In genomic region chr19:31198461-31198860, GRCm38 (mm10) we compare ENCODE assay signal across 18 mouse cellular contexts.
DNase-seq lines count a peak whose midpoint lies in the region; ATAC-seq and TF ChIP-seq lines count a peak whose summit lies in the region.
"Had no signal": no experiment of that assay in that cellular context is flagged by ENCODE, and none has a peak within 500 bp of the region (broad histone marks: within the 10 kb centered on the region; RNA-seq: fewer than 3 reads in every experiment).

No protein-coding gene starts in this region.

- peaks cover 4% of the 10 kb centered on the region; the same call in 1 of the 2 replicates for H3K4me1 ChIP-seq in heart, postnatal 0 days (ENCODE audit: control insufficient read depth, insufficient read depth)
- H3K4me1 ChIP-seq in heart, embryonic 11.5 days (ENCODE audit: control insufficient read depth, insufficient read depth, low read length): no peaks in the 10 kb centered on the region
- H3K4me1 ChIP-seq: embryonic facial prominence, embryonic 13.5 days; limb, embryonic 15.5 days; liver, embryonic 15.5 days had no signal

- no peak for ATAC-seq in heart, postnatal 0 days (ENCODE audit: insufficient read depth, low read depth)
- no peak for ATAC-seq in heart, embryonic 11.5 days (replicated peaks; ENCODE audit: insufficient number of reproducible peaks, low FRiP score, low TSS enrichment)
- peak; percentile 40 for ATAC-seq in activated CD4-positive, CD25-positive, alpha-beta regulatory T cell, adult 4 months
- ATAC-seq in megakaryocyte, adult 5-6 weeks (ENCODE audit: poor library complexity, severe bottlenecking): peak; percentile 42
- ATAC-seq: midbrain, embryonic 16.5 days had no signal

- no peak overlapping the region for H3K4me3 ChIP-seq in heart, postnatal 0 days (ENCODE audit: low read depth, low read length)
- no peak overlapping the region for H3K4me3 ChIP-seq in heart, embryonic 11.5 days (ENCODE audit: low read depth, low read length)
- H3K4me3 ChIP-seq: embryonic facial prominence, embryonic 13.5 days; hindbrain, embryonic 13.5 days; limb, embryonic 15.5 days; liver, embryonic 15.5 days; neural tube, embryonic 15.5 days had no signal

- no peak overlapping the region for H3K4me2 ChIP-seq in heart, postnatal 0 days (ENCODE audit: low read depth, low read length)
- no peak overlapping the region for H3K4me2 ChIP-seq in heart, embryonic 11.5 days
- H3K4me2 ChIP-seq: embryonic facial prominence, embryonic 13.5 days; hindbrain, embryonic 13.5 days; limb, embryonic 15.5 days; liver, embryonic 15.5 days; neural tube, embryonic 15.5 days had no signal

- no peaks in the 10 kb centered on the region for H3K36me3 ChIP-seq in heart, postnatal 0 days (replicated peaks; ENCODE audit: control insufficient read depth, insufficient read depth, low read length)
- no peaks in the 10 kb centered on the region for H3K36me3 ChIP-seq in heart, embryonic 11.5 days (ENCODE audit: control insufficient read depth, insufficient read depth, low read length)
- H3K36me3 ChIP-seq: embryonic facial prominence, embryonic 13.5 days; G1E; hindbrain, embryonic 13.5 days; limb, embryonic 15.5 days; liver, embryonic 15.5 days; neural tube, embryonic 15.5 days had no signal

- TF ChIP-seq CTCF in heart, postnatal 0 days (IDR thresholded peaks at IDR 0.05; ENCODE audit: low read depth): no peak

- intact Hi-C loops in left cerebral cortex, postnatal 36 days (cut with DNase I): no loop called here

- TF ChIP-seq EP300 in heart, postnatal 0 days (IDR thresholded peaks at IDR 0.05; ENCODE audit: low read depth): no peak

- no peak for DNase-seq in heart, postnatal 0 days (ENCODE audit: low spot score)
- peak; percentile 41 for DNase-seq in CD4-positive helper T cell, adult 2 months (ENCODE audit: low read depth, low spot score)
- no peak for DNase-seq in adrenal gland, postnatal 10 days
- DNase-seq in left cerebral cortex, postnatal 36 days (ENCODE audit: low spot score in 2 of 2): no peak
- DNase-seq: cerebellum, adult 9-10 months; gastrocnemius, postnatal 25 days; kidney, adult 8-10 months; kidney, postnatal 14 days had no signal

- no peaks in the 10 kb centered on the region for H3K27me3 ChIP-seq in heart, postnatal 0 days (ENCODE audit: control insufficient read depth, insufficient read depth, low read length)
- no peaks in the 10 kb centered on the region for H3K27me3 ChIP-seq in heart, embryonic 11.5 days (ENCODE audit: control insufficient read depth, insufficient read depth, low read length)
- H3K27me3 ChIP-seq: embryonic facial prominence, embryonic 13.5 days; hindbrain, embryonic 13.5 days; limb, embryonic 15.5 days; liver, embryonic 15.5 days; neural tube, embryonic 15.5 days had no signal

- peak overlapping the region; percentile 14; the same call in 1 of the 2 replicates for H3K27ac ChIP-seq in heart, postnatal 0 days (ENCODE audit: low read depth)
- no peak overlapping the region for H3K27ac ChIP-seq in heart, embryonic 11.5 days (ENCODE audit: low read depth, low read length)
- H3K27ac ChIP-seq: embryonic facial prominence, embryonic 13.5 days; hindbrain, embryonic 13.5 days; limb, embryonic 15.5 days; liver, embryonic 15.5 days; neural tube, embryonic 15.5 days had no signal

- H3K9me3 ChIP-seq in heart, postnatal 0 days (replicated peaks; ENCODE audit: control insufficient read depth, low read length): no peaks in the 10 kb centered on the region
- H3K9me3 ChIP-seq in heart, embryonic 11.5 days (replicated peaks; ENCODE audit: control insufficient read depth, low read length): no peaks in the 10 kb centered on the region
- H3K9me3 ChIP-seq: embryonic facial prominence, embryonic 13.5 days; G1E; hindbrain, embryonic 13.5 days; limb, embryonic 15.5 days; liver, embryonic 15.5 days; neural tube, embryonic 15.5 days had no signal

- H3K9ac ChIP-seq in heart, postnatal 0 days (replicated peaks; ENCODE audit: low read depth, low read length): no peak overlapping the region
- H3K9ac ChIP-seq in heart, embryonic 11.5 days (ENCODE audit: low read depth, low read length): no peak overlapping the region
- H3K9ac ChIP-seq: embryonic facial prominence, embryonic 13.5 days; hindbrain, embryonic 13.5 days; limb, embryonic 15.5 days; liver, embryonic 15.5 days; neural tube, embryonic 15.5 days had no signal

- 63% methylated on average over 4 of the region's 4 CpGs for WGBS in heart, postnatal 0 days
- 70% methylated on average over 4 of the region's 4 CpGs for WGBS in heart, embryonic 11.5 days (ENCODE audit: insufficient replicate concordance)

Comparison
In these comparisons a context has a peak if more than half of its experiments do, and no peak if none do; other contexts are left out.
1. ATAC-seq: peak in activated CD4-positive, CD25-positive, alpha-beta regulatory T cell, adult 4 months (single experiment) and megakaryocyte, adult 5-6 weeks (single experiment); none in heart, postnatal 0 days (single experiment) and heart, embryonic 11.5 days (single experiment).